In the genomic region with DNA sequence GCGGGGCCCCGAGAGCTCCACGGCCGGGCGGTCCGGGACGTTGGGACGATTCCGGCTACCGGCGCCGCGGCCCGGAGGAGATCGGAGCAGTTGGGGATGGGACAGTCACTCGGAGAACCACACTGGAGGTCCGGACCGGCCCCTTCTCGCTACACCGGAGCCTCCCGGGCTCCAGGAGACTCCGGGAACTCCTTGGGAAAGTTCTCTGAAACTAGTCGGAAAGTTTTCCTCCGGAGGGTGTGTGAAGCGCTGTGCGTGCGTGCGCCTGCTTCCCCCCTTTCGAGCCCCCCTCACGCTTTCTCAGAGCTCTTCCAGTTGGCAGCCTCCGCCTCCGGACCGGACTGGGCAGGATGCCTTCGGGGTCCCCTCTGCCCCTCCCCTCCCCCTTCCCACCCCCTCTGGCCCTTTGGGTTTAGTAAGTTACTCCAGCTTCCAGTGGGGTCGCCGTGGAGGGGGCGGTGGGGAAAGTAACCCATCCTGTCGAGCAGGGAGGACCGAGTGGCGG, we compare ENCODE assay signal across 8 mouse cellular contexts. TPM values are rescaled to one million over a fixed set of nuclear protein-coding genes. Genes with fewer than 3 reads are reported as not detected.
A peak's percentile ranks its signal among the peaks of the same experiment; 100 is the strongest.
DNase-seq lines count a peak whose midpoint lies in the region; ATAC-seq and TF ChIP-seq lines count a peak whose summit lies in the region.

No protein-coding gene starts in this region.

- H3K9ac ChIP-seq in liver, embryonic 13.5 days: peak overlapping the region; percentile 64

- WGBS in liver, embryonic 13.5 days (ENCODE audit: insufficient replicate concordance): 2% methylated on average over 40 of the region's 40 CpGs

- peak overlapping the region; percentile 69; the same call in 1 of the 2 replicates for H3K27ac ChIP-seq in layer of hippocampus, adult 2 months
- H3K27ac ChIP-seq in liver, embryonic 13.5 days: peak overlapping the region; percentile 39; the same call in 1 of the 2 replicates

- intact Hi-C loops in heart, postnatal 36 days (cut with DNase I): loop anchor here (2.0 kb wide), 1 partner anchor 26 kb away; the partner anchor contains the start of gene Mien1

- no peak for ATAC-seq in liver, embryonic 13.5 days (ENCODE audit: low read depth)
- no peak for ATAC-seq in megakaryocyte-erythroid progenitor cell, adult 5-6 weeks (replicated peaks; ENCODE audit: low FRiP score, low TSS enrichment, poor library complexity, severe bottlenecking)

- no peak for TF ChIP-seq CTCF in layer of hippocampus, adult 2 months (conservative IDR thresholded peaks at IDR 0.05)

- H3K36me3 ChIP-seq in liver, embryonic 13.5 days: no peaks in the 10 kb centered on the region

- H3K27me3 ChIP-seq in liver, embryonic 13.5 days: peaks cover 77% of the 10 kb centered on the region

- H3K4me2 ChIP-seq in liver, embryonic 13.5 days: peak overlapping the region; percentile 56

- no peaks in the 10 kb centered on the region for H3K9me3 ChIP-seq in liver, embryonic 13.5 days (replicated peaks)

- H3K4me1 ChIP-seq in liver, embryonic 13.5 days (replicated peaks): peaks cover 15% of the 10 kb centered on the region

- no peak for DNase-seq in layer of hippocampus, adult 2 months (ENCODE audit: low spot score in 2 of 2)
- no peak for DNase-seq in layer of hippocampus, postnatal 14 days (ENCODE audit: low spot score in 2 of 2)
- peak; percentile 70 for DNase-seq in embryo, embryonic 10.5 days (ENCODE audit: low spot score)
- DNase-seq in heart, postnatal 36 days: peak; percentile 16 to 62
- DNase-seq in liver, embryonic 13.5 days: no peak
- peak; percentile 48 for DNase-seq in retina, embryonic 14.5 days (ENCODE audit: low spot score)
- no peak for DNase-seq in cerebellum, postnatal 4 days (ENCODE audit: low spot score in 2 of 2)

- H3K4me3 ChIP-seq in layer of hippocampus, adult 2 months: peak overlapping the region; percentile 63
- H3K4me3 ChIP-seq in liver, embryonic 13.5 days (replicated peaks): peak overlapping the region; percentile 62

RNA-seq across cellular contexts. Expression of gene Erbb2, which starts 0.6 kb away (rescaled TPM):
- 1 to 10 TPM; 1.9 to 2.8 TPM for total RNA-seq in layer of hippocampus, adult 2 months (2021)
- total RNA-seq in layer of hippocampus, postnatal 14 days (2021): 1 to 10 TPM; 2.4 to 2.9 TPM
- 10 to 100 TPM in 1 of 2 experiments, 1 to 10 TPM in 1; 7.2 to 10.6 TPM for total RNA-seq in heart, postnatal 36 days (2021)
- 2.2 and 2.6 TPM in 2 replicates for polyA plus RNA-seq in liver, embryonic 13.5 days (2015; fragmentation: Nextera tagmentation; extraction: Ambion mirVana)
- not detected in 2 replicates for total RNA-seq in megakaryocyte-erythroid progenitor cell, adult 5-6 weeks (2014; fragmentation: Nextera tagmentation)
- not detected in 2 replicates for total RNA-seq in megakaryocyte-erythroid progenitor cell, adult 5-6 weeks (2017)

RNA-seq across cellular contexts. Expression of gene Pgap3, which starts 12.6 kb away (rescaled TPM):
- 10 to 100 TPM in 1 of 2 experiments, 1 to 10 TPM in 1; 9.1 to 10.3 TPM for total RNA-seq in layer of hippocampus, adult 2 months (2021)
- 10 to 100 TPM; 10.0 to 10.1 TPM for total RNA-seq in layer of hippocampus, postnatal 14 days (2021)
- total RNA-seq in heart, postnatal 36 days (2021): 1 to 10 TPM; 8.5 to 9.2 TPM
- polyA plus RNA-seq in liver, embryonic 13.5 days (2015; fragmentation: Nextera tagmentation; extraction: Ambion mirVana): 3.1 and 3.8 TPM in 2 replicates
- 6.4 and 10.6 TPM in 2 replicates for total RNA-seq in megakaryocyte-erythroid progenitor cell, adult 5-6 weeks (2014; fragmentation: Nextera tagmentation)
- 1.6 and 5.4 TPM in 2 replicates for total RNA-seq in megakaryocyte-erythroid progenitor cell, adult 5-6 weeks (2017)

RNA-seq across cellular contexts. Expression of gene Mien1, which starts 25.9 kb away (rescaled TPM):
- total RNA-seq in layer of hippocampus, adult 2 months (2021): 10 to 100 TPM; 84.3 to 89.3 TPM
- total RNA-seq in layer of hippocampus, postnatal 14 days (2021): 100 to 1,000 TPM in 1 of 2 experiments, 10 to 100 TPM in 1; 87.7 to 102 TPM
- 10 to 100 TPM; 53.0 to 66.2 TPM for total RNA-seq in heart, postnatal 36 days (2021)
- polyA plus RNA-seq in liver, embryonic 13.5 days (2015; fragmentation: Nextera tagmentation; extraction: Ambion mirVana): 66.8 and 72.0 TPM in 2 replicates
- 75.6 and 75.9 TPM in 2 replicates for total RNA-seq in megakaryocyte-erythroid progenitor cell, adult 5-6 weeks (2014; fragmentation: Nextera tagmentation)
- total RNA-seq in megakaryocyte-erythroid progenitor cell, adult 5-6 weeks (2017): 15.7 and 32.3 TPM in 2 replicates

RNA-seq across cellular contexts. Expression of gene Pnmt, which starts 26.6 kb away (rescaled TPM):
- not detected for total RNA-seq in layer of hippocampus, adult 2 months (2021)
- under 1 TPM; 0.28 to 0.38 TPM for total RNA-seq in layer of hippocampus, postnatal 14 days (2021)
- 1 to 10 TPM in 1 of 2 experiments, under 1 TPM in 1; 0.76 to 1.6 TPM for total RNA-seq in heart, postnatal 36 days (2021)
- not detected in 2 replicates for polyA plus RNA-seq in liver, embryonic 13.5 days (2015; fragmentation: Nextera tagmentation; extraction: Ambion mirVana)
- total RNA-seq in megakaryocyte-erythroid progenitor cell, adult 5-6 weeks (2014; fragmentation: Nextera tagmentation): not detected in 2 replicates
- total RNA-seq in megakaryocyte-erythroid progenitor cell, adult 5-6 weeks (2017): not detected in 2 replicates

RNA-seq across cellular contexts. Expression of gene Tcap, which starts 29.2 kb away (rescaled TPM):
- total RNA-seq in layer of hippocampus, adult 2 months (2021): 1 to 10 TPM in 1 of 2 experiments, under 1 TPM in 1; 0.92 to 1.0 TPM
- 1 to 10 TPM in 1 of 2 experiments, under 1 TPM in 1; 0.94 to 1.3 TPM for total RNA-seq in layer of hippocampus, postnatal 14 days (2021)
- 1,000 to 10,000 TPM; 1,783 to 3,188 TPM for total RNA-seq in heart, postnatal 36 days (2021)
- polyA plus RNA-seq in liver, embryonic 13.5 days (2015; fragmentation: Nextera tagmentation; extraction: Ambion mirVana): 0.15 and 0.59 TPM in 2 replicates
- not detected in 2 replicates for total RNA-seq in megakaryocyte-erythroid progenitor cell, adult 5-6 weeks (2014; fragmentation: Nextera tagmentation)
- not detected in 2 replicates for total RNA-seq in megakaryocyte-erythroid progenitor cell, adult 5-6 weeks (2017)

Comparison
In these comparisons a context has a peak if more than half of its experiments do, and no peak if none do; other contexts are left out.
1. DNase-seq: peak in embryo, embryonic 10.5 days (single experiment), heart, postnatal 36 days (2 of 2) and retina, embryonic 14.5 days (single experiment); none in layer of hippocampus, adult 2 months (0 of 2), layer of hippocampus, postnatal 14 days (0 of 2), liver, embryonic 13.5 days (single experiment) and cerebellum, postnatal 4 days (0 of 2).